Mouse (Mus musculus): ENCODE measurements around the gene Limk2.

Gene Limk2

DNA sequence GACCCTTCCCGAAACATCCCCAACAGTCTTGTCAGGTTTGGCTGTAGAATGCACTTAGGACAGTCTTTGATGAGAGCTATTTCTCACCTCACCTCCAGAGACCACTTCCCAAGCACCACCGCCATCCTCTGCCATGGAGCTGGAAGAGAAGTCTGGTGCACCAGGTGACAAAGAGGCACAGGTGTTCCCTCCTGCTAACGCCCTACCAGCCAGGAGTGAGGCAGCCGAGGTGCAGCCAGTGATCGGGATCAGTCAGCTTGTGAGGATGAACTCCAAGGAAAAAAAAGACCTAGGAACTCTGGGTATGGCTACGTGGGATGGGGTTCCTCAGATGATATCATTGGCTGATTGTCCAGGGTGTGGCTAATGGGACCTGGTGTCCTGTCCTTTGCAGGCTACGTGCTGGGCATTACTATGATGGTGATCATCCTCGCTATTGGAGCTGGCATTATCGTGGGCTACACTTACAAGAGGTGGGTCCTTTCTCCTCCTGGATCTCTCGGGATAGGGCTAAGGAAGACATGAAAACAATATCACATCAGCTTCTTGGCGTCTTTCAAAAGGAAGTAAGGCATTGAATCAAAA, 75.8 kb downstream of the Limk2 start:
- no peak for DNase-seq (ENCODE audit: low spot score)

DNA sequence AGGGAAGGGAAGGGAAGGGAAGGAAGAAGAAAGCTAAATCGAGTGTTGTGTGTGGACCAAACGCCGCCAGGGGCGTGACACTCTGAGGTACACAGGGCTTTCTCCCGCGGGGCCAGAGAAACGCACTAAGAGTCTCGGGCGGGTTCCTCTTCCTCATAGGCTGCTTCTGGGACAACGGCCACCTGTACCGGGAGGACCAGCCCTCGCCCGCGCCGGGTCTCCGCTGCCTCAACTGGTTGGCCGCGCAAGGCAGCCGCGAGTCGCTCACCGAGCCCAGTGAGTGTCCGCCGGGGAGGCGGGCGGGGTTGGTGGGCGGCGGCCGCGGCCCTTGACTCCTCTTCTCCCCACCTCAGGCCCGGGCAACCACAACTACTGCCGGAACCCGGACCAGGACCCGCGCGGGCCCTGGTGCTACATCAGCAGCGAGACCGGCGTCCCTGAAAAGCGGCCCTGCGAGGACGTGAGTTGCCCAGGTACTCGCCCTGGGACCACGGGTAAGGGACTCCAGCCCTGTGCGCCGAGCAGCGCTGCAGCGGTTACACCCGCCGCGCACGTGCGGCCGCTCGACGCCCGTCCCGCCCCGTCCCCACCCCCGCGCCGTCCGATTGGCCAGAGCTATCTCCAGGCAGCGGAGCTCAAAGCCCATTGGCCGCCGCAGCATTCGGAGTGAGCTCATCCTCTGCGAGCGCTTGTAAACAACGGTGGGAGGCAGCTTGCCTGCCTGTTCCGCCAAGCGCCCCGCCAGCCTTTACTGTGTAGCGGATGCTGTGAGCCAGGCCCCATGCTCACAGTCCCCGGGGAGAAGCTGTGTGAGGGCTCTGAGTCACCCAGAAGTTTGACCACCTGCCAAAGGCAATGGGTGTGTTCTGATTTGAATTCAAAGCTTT, 77.0 kb downstream of the Limk2 start:
- peak; percentile 100 for DNase-seq (ENCODE audit: low spot score)

DNA sequence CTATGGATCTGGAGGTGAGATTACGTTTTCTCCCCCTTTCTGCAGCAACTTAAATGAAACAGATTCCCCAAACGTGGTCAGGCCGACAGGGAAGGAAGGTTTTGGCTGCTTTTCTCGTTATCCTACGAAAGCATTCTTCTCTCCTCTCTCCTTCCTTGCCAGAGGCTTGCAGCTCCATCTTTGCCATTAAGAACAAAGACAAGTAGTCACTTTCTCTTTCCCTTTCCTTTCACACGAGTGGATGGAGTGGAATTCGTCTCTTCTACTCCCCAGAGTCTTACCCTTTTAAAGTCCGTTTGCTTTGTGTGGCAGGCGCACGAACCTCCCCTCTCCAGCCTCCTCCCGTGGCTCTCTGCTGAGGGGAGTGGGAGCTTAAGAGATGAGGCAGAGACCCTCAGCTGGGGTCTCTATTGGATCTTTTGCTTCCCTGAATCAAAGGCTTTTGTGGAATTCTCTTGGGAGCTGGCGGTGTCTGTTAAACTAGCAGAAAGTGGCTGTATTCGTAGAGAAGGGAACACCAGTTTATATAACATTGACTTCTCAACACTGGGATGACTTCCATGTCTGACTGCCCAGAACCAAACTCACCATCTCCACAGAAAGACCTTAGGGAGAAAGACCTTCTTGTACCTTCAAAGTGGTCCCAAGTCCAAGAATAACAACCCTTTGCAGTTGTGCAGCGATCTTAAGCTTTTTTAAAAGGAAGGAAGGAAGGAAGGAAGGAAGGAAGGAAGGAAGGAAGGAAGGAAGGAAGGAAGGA, 77.8 kb downstream of the Limk2 start:
- DNase-seq (ENCODE audit: low spot score), result no peak

DNA sequence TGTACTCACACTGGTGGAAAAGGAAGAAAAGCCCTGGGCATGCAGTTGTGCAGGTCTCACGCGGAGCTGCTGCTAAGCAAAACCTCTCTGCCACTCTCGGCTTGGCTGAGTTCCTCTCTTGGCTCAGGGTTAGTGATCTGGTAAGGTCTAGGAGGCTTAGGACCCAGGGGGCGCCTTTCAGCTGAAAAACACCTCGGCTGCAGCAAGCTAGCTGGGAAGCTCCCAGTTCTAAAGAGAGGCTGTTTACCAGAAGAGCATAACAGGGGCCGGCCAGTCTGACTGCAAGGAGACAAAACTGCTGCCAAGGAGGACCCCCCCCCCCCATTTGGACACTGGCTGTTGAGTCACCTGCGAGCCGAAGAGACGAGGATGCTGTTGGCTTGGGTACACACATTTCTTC, 78.4 kb downstream of the Limk2 start:
- peak; percentile 93 for DNase-seq (ENCODE audit: low spot score)

DNA sequence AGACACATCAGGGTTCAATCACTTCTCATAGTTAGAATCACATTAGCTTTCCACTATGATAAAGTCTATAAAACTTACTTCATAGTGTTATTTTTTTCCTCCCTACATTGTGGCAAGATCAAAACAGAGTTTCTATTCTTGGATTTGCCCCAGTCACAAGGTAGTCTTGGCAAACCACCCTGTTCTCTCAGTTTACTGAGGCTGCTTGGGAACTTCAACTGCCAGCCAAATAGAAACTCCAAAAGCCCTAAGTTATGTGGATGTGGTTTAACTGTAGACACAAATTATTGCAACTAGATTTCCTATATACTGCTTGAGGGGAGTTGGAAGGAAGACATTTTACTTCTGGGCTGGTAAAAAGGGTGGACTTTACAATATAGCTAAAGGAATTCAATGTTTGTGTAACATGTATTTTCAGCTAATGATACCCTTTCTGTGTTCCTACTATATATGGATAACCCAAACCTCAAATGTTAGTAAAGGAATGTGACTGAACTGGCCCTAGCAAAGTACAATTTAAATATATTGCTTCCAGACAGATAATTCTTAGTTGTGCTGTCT, 79.0 kb downstream of the Limk2 start, which contains the start of gene Pik3ip1:
Pik3ip1 (plus strand) TSS at position 511 of the 561 bp plus-strand sequence.
- DNase-seq (ENCODE audit: low spot score), result no peak

DNA sequence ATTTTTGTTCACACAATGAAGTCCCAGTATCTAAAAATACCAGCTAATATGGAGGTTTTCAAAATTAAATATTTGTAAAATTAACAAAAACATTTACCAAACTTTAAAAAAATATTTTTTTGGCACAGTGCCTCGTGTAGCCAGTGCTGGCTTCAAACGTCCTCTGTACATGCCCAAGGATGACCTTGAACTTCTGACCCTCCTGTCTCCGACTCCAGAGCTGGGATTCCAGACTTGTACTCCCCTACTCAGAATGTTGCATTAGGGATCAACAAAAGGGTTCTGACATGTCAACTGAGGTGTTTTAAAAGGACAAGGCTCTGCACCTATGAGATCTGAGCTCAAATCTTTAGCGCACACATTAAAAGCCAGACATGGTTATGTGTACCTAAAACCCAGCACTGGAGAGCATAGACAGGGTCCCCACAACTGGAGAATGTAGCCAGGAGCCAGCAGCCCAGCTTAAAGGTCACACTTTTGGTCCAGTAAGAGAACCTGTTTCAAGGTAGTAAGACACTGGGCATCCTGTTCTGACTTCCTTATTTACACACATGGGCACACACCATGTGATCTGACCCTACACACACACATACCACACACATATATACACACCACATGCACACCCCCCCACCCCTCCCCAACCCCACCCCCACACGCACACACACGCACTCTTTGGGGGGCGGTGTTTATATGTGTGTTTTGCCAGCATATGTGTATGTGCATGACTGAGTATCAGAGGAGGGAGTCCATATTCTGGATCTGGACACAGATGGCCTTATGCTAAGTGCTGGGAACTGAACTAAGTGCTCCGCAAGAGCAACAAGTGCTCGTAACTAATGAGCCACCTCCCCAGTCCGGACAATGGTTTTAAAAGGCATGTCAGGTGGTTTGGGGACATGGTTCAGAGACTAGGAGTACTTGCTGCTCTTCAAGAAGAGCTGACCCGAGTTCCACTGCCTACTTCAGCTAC, 79.9 kb downstream of the Limk2 start:
- no peak for DNase-seq (ENCODE audit: low spot score)

DNA sequence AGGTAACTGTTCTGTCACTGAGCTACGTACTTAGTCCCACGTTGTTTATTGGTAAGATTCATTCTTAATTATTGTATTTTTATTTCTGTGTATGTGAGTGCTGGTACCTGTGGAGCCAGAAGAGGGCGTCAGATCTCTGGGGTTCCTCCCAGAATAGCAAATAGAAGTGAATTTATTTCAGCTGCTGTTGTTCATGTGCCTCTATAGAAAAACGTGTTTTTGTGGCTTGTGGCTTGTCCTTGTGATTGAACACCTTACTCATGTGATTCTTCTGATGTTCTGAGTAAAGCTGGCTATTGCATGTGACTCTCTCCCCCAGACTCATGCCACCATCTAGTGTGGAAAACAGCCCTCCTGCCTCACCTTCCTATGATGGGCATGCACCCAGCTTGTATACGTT, 80.7 kb downstream of the Limk2 start:
- no peak for DNase-seq (ENCODE audit: low spot score)

DNA sequence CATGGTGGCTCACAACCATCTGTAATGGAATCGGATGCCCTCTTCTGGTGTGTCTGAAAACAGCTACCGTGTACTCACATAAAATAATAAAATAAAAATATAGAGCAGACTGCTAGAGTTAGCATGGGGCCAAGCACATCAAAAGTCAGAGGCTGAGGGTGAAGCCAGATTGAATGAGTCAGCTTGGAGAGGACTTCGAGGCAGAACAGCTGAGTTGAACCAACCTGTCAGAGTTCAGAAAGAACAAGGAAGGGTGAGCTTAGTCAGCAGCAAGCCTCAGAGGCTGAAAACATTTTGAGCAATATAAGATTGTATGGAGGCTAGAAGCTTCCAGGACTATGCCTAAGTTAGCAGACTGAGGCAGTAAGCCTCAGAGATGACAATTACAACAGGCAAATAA, 90.7 kb downstream of the Limk2 start:
- DNase-seq (ENCODE audit: low spot score), result no peak

DNA sequence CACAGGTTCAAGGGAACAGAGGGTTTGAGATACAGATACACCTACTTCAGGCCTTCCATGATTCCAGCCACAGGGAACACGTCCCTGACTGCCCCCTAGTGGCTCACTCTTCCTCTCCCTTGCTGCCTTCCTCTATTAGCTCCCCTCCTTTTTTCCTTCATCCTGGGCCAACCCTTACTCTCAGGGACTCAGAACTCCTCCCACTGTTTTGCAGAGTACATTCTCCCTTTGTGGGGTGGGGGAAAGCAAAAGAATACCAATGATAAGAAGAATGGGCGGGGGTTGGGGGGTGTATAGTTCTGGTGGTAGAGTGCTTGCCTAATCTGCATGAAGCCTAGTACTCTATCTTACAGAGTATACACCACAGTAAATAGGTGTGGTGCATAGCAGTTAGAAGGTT, 94.8 kb downstream of the Limk2 start:
- peak; percentile 66 for DNase-seq (ENCODE audit: low spot score)

DNA sequence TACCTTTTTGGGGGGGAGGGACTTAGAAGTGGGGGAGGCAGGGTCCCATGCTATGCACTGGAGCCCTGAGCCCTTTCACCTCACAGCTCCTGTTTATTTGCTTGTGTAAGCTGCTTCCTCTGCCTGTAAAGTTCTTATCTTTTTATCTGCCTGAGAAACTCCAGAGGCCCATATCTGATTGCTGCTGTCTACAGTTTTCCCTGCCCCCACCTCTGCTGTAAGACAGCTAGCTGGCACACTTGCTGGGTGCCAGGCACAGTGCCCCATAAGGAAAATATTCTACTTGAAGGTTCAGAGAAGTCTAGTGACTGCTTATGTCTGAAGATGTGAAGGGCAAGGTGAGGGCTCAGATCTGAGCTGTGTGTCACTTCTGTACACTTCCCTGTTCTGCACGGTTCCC, 95.7 kb downstream of the Limk2 start:
- DNase-seq (ENCODE audit: low spot score), result peak; percentile 47

DNA sequence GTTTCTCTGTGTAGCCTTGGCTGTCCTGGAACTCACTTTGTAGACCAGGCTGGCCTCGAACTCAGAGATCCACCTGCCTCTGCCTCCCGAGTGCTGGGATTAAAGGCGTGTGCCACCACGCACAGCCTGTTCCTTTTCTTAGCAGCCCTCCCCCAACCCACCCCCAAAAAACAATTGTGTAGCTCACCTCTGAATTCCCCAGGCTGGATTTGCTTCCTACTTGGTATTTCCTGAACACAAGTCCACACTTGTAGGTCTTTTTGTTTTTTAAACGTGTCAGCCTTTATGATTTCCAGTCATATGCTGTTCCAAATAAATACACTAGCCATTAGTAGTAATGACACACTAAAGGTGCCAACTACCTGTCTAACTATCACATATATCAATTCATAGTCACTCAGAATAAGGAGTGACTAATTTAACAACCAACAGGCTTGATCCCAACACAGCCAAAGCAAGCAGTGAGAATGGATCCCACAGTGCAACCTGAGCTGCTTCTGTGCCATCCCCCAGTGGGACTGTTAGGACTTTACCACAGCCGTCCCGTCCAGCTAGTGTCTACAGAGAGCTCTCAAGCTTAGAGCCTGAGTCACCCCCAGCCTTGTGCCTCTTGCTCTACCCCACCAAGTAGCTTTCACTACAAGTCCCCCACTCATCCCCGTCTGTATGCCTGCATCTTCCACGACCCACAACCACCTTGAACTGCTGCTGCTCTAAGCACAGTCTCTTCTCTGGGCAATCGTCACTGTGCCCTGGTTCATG, 97.2 kb downstream of the Limk2 start:
- no peak for DNase-seq (ENCODE audit: low spot score)

DNA sequence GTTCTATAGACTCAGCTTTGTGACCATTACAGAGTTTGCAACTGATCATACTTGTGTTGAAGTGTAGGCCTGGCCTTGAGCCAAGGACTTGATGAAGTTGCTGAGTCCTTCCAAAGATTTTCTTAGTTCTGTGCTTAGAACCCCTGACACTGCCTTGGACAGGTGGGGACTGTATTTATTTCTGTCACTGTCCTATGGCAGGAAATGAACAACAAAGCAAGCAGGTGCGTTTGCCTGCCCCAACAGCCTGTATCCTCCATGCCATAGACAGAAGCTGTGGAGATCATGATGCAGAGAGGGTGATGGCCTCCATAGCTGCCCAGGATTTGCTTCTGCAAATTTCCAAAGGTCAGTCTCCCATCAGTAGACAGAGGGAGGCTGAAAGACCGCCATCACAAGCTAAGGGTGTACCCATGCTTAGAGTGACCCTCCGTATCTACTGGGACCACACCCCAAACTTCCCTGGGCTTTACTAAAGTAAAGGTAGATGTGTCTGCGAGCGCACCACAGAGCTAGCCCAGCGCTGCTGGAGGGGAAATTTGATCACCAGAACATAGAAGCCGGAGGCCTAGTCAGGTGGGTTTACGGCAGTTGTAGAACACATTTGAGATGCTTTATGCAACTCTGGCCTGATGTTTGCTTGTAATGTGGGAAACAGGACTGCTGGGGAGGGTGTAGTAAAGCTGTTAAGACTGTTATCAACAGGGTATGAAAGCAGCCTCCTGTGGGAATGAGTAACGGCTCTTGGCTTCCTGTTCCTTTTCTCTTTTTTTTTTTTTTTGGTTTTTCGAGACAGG, 98.0 kb downstream of the Limk2 start:
- DNase-seq (ENCODE audit: low spot score), result no peak

DNA sequence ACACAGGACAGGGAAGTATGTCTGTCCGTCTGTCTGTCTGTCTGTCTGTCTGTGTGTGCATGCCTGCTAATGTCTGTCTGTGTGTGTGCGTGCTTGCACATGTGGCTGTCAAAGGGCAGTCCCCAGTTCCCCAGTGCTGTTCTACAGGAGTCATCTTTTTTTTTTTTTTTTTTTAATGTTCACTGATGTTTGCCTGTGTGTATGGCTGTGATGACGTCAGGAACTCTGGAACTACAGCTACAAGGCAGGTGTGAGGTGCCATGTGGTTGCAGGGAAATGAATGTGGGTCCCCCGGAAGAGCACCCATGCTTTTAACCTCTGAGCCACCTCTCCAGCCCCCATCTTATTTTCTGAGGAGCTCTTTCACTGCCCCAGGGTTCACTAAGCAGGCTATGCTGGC, 99.1 kb downstream of the Limk2 start:
- no peak for DNase-seq (ENCODE audit: low spot score)

DNA sequence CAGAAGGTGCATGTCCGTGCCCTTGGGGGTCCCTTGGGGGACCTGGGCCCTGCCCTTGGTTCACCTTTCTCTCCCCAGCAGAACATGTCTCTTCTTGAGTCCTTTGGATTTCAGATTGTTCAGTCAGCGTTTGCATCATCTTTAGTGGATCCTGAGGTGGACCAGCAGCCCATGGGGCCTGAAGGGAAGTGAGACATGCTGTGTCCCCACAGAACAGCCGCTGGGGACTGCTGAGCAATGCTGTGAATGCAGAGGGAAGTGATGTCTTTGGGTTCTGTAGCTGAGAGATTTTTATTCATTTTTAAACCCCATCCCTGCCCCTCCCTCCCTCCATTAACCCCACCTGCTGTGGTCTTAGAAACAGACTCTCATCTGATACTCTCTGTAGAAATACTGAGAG, 101.1 kb downstream of the Limk2 start:
- no peak for DNase-seq (ENCODE audit: low spot score)

DNA sequence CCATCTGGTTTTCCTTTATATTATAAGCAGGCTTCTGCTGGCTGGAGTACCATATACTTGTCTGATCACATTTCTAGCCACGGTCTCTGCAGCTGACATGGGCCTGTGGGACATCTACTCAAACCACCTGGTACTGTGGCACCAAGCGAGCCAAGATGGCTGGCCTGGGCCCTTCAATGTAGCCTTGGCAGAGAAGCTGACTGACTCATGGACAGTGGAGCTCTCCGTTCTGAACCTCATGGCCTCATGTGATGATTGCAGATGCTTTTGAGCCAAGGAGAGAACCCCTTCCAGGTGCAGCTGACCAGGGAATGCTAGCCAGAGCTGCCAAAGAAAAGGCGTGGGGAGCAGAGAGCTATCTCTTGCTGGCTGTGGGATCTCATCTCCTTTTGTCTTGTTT, 103.2 kb downstream of the Limk2 start:
- DNase-seq (ENCODE audit: low spot score), result no peak

DNA sequence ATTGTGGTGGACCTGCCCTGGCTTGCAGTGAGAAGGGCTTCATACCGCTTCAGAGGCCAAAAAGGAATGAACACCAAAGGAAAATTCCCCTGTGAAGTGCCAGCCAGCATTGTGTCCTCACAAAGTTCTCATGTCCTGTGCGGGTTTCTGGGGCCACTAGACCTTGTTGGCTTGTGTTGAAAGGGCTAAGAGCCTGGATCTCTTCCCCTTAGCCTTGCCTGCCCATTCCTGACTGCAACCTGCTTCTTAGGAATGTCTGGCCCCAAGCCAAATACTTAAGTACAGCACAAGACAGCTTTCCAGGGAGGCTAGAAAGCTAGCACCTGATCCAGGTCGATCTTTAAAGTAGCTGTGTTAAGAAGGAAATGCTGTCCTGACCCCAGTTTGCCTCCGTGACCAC, 106.2 kb downstream of the Limk2 start:
- peak; percentile 29 for DNase-seq (ENCODE audit: low spot score)

DNA sequence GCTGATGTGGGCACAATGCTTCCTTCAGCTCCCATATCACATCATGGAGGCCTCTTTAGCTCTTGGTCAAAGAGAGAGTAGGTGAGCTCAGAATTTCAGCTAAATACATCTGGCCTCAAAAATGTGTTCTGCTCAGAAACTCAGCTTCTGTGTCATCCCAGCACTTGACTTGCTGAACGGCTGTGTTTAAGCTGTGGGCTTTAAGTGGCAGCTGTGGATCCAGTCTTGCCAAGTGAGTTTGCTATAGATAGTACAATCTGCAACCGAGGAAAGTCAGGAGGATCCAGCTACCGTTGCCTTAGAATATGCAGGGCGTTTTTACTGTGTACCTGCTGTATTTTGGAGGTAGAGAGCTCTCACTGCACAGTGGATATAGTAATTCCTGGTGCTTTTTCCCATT, 106.6 kb downstream of the Limk2 start:
- DNase-seq (ENCODE audit: low spot score), result no peak

DNA sequence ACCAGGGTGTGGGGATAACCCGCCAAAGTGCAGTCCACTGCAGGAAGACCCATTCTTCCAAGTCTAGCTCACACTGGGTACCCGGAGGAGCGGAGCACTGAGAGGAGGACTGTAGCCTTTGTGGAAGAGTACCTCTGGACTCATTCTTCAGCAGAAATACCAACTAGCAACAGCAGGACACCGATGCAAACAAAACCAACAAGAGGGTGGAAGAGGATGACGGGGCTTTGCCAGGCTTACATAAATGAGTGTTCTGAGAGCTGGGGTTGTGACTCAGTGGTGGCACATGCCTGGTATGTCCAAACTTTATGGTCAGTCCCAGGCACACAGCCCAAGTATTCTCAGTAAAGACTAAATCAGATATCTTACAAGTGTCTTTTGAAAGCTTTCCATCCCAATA, 107.9 kb downstream of the Limk2 start:
- DNase-seq (ENCODE audit: low spot score), result no peak

DNA sequence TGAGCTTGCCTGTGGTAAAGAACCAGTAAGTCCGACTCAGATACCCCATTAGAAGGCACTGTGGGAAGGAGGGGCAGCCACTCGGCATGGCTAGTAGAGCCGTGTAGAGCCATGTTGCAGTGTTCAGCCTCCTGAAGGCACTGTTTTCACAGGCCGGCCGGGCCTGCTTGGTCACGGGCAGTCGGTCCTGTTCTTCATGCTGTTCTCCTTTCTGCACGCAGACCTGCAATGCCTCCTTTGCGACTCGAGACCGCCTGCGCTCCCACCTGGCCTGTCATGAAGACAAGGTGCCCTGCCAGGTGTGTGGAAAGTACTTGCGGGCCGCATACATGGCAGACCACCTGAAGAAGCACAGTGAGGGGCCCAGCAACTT, 110.2 kb downstream of the Limk2 start:
- DNase-seq (ENCODE audit: low spot score), result no peak
